Mouse (Mus musculus): ENCODE measurements around the gene Crabp1.

The Crabp1 gene

DNA sequence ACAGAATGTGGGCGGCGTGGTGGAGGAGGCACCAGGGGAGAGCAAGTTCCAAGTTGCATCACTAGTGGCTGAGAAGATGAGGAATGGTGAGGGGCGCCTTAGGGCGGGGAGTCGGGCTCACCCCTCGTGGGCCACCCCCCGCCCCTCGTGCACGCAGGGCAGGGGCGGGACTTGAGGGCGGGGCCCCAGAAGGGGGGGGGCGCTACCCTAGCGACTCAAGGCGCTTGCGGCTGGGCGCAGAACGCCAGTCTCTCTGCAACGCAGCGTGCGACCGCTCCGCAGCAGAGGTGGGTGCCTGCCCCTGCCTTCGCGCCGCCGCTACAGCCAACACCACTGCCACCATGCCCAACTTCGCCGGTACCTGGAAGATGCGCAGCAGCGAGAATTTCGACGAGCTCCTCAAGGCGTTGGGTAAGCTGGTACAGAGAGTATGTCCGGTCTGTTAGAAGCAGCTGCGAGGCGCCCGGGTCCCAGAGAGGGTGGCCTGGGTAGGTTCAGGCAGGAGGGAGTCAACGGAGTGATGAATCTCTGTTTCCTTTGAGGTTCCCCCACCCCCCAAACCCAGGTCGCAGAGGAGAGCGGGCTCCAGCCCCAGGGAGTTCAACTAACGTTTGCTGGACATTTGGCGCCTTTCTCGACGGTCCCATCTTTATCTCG is at the start of gene Crabp1:
Gene Crabp1 (plus strand): TSS at position 188 of the 657 bp plus-strand sequence.
- DNase-seq (ENCODE audit: extremely low read depth, low read depth, low spot score): no peak

DNA sequence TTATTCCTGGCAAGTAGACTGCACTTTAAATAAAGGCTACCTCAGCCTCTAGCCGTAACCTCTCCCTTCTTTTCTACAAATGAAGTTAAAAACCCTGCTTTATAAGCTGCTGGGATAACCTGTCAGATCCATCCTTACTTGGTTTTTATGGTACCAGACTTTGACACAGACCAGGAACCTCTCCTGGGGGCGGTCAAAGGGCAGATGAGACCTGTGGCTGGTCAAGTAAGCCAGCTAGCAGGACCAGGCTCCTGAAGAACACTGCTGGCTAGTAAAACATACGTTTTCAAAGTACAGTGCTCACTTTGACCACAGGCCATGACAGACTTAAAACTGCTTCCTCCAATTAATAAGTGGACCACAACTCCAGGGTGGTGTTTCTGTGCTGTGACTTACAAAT is 48.8 kb upstream of the Crabp1 start:
- DNase-seq (ENCODE audit: extremely low read depth, low read depth, low spot score): no peak

DNA sequence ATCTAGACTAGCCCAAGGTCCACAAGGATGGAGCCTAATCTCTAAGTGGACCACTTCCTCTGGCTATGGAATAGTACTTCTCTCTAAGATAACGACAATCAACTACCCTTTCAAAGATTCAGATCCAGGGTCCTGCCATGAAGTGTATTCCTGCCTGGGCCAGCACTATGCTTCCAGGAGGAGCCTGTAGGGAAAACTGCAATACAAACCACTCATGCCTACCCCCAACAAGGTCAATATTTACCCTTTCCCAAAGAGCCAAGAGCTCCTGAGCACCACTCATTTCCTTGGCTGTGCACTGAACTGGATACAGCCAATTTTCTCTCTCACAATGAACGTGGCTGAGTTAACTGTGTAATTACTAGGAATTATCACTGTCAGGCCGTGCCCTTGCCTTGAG is 47.0 kb upstream of the Crabp1 start:
- no peak for DNase-seq (ENCODE audit: extremely low read depth, low read depth, low spot score)

DNA sequence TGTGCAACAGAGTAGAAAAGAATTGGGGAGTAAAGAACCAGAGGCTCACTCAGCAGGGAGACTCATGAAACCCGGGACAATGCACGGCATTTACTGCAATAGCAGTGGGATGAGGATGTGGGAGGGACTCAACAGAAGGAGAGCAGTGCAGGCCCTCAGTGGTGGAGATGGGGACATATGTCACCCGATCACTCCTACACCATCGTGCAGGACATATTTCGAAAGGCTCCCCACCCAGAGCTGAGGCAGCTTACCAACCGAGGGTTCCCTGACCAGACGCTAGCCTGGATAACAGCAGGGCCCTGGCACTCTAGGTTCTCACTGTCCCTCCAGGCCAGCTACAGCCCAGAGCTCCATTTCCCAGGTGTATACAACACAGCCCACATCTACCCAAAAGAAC is 42.4 kb upstream of the Crabp1 start:
- DNase-seq (ENCODE audit: extremely low read depth, low read depth, low spot score): no peak

DNA sequence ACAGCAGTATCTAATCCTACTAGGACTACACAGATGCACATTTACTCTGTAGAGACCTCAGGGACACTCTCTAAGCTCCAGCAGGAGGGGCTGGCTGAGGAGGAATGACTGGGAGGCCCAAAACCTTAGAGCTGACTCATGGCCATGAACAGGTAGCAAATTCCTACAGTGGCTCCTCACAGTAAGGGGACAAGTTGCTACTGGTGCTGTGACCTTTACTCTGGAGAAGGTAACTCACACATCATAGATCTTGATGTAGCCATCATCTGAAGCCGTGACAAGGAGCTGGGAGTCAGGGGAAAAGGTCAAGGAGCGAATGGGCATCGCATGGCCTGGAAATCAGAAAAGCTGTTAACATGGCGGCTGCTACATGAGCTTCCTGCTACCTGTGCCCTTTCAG is 42.0 kb upstream of the Crabp1 start:
- no peak for DNase-seq (ENCODE audit: extremely low read depth, low read depth, low spot score)

DNA sequence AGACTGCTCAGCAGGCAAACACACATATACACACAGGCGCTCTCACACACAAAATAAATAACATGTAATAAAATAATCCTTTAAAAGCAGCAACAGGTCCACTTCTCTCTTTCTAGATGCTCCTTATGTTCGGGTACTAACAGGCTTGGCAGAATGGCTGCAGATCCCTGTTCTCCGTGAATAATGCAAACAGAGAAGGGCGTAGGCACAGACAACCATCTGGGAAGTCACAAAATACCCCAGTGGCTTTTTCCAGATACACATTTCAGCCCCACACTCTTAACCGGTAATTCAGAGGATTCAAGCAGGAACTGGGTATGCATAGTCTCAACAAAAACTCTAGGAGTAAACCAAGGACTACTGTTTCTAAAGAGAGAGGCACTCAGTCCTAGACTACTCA is 38.2 kb upstream of the Crabp1 start:
- no peak for DNase-seq (ENCODE audit: extremely low read depth, low read depth, low spot score)

DNA sequence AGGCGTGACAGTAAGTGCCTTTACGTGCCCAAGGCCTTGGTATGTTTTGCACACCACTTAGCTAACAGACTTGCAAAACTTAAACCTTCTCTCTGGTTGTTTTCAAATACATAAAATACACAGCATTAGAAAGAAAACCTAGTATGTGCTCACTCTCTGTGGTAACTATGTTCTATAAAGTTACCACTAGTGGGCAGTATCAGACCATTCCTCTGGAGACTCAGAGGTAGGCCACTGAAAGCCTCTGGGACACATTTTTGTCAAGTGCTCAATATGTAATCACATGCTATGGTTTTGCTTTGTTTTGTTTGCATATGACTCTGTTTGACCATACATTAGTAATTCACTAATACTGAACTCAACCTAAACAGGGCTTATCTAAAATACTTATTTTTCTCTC is 32.4 kb upstream of the Crabp1 start:
- no peak for DNase-seq (ENCODE audit: extremely low read depth, low read depth, low spot score)

DNA sequence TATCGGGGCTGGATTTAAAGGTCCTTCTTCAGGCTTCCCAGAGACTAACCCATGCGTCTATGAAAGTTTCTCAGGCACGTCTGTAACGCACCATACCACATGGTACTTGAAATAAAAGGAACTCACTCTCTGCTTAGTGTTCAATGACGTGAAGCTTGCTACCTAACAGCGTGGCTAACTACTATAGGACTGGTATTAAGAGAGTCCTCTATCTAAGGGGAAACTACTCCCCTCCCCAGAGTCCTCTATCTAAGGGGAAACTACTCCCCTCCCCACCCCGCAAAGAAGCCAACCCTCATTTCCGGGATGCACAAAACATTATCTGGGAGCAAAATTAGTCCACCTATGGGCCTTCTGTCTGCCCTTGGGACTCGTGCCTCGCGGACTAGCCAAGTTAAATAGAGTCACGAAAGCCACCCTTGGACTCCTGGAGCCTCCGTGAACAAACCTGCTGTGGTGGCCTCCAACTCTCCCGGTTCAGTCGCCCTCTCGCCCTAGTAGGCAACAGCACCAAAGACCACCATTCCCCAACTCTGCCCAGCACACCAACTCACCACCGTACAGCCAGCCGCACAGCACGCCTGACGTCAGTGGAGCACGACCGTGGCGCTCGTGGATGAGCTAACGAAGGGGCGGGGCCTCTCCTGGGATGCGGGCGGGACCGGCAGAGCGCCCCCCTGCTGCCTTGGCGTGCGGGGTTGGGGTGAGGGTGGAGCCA is 30.5 kb upstream of the Crabp1 start, which contains the start of gene Wdr61:
Gene Wdr61 (minus strand): TSS at position 599 of the 718 bp plus-strand sequence.
- DNase-seq (ENCODE audit: extremely low read depth, low read depth, low spot score): no peak

DNA sequence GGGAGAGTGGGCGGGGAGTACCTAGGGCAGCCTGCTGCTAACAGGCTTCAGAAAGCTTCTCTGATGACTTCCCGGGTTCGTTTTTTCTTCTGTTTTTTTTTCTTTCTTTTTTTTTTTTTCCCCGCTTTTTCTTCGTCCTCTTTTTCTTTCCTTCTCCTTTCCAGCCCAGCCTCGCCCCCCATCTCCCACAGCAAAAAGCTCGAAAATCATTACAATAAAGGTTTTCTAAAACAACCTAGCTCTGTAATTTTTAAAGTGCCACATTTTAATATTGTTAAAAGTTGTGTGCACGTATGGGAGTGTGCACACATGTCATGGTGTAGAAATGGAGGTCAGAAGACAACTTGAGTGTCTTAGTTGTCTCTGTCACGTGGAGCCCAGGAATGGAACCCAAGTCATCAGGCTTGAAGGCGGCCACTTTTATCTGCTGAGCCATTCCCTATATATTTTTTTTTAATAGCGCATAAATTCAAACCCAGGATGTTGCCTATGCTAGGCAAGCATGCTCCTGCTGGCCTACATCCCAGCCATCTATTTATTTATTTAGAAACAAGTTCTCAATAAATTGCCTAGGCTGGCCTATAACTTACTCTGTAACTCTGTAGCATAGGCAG is 29.8 kb upstream of the Crabp1 start:
- DNase-seq (ENCODE audit: extremely low read depth, low read depth, low spot score): no peak

DNA sequence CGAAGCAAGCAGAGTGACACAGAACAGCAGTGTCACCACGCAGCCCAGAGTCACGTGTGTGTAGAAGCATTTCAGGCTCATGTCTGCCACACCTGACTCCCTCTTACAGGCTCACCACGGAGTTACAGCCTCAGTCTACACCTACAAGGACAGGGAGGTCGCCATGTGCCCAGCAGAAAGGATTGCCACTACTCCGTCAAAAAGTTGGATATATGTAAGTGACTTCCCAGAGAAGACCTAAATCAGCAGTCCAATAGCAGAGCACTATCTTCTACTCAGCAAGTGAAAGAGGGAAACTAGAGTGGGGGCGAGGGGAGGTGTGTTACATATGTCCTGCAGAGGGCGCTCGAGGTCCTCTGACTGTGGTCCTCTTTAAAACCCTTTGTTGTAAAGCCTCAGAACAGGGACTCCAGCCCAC is 28.3 kb upstream of the Crabp1 start:
- no peak for DNase-seq (ENCODE audit: extremely low read depth, low read depth, low spot score)

DNA sequence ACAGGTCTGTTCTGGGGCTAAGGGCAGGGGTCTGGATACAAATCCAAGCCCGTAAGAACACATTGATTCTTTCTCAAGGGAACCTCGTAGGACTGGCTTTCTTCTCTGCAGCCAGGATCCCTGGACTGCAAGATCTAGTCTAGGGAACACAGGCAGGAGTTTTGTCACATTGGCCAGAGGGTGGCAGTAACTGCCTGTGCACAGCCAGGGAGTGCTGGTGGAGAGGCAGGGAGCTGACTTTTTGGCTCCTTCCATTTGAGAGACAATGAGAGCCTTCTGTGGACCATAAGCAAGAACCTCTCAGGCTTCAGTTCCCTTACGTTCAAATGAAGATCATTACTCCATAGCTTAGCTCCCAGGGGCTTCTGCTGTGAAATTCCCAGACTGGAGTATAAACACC is 26.2 kb upstream of the Crabp1 start:
- no peak for DNase-seq (ENCODE audit: extremely low read depth, low read depth, low spot score)

DNA sequence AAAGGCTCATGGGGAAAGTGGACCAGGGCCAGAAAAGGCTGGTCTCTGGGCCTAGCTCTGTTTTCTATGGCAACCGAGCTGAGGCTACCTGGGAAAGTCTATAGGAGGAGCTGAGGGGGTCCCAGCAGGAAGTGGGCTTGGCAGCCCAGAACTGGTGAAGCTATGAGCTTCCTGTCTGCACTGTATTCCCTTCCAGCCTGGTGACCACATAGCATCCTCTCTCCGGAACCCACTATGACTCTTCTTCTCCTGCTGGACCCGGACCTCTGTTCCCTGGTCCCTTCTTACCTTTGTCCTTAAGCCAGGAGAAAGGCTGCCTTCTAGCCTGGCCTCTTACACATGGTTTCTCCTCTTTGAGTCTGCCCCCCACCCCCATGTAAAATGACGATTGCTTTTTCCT is 20.7 kb upstream of the Crabp1 start:
- DNase-seq (ENCODE audit: extremely low read depth, low read depth, low spot score): no peak

DNA sequence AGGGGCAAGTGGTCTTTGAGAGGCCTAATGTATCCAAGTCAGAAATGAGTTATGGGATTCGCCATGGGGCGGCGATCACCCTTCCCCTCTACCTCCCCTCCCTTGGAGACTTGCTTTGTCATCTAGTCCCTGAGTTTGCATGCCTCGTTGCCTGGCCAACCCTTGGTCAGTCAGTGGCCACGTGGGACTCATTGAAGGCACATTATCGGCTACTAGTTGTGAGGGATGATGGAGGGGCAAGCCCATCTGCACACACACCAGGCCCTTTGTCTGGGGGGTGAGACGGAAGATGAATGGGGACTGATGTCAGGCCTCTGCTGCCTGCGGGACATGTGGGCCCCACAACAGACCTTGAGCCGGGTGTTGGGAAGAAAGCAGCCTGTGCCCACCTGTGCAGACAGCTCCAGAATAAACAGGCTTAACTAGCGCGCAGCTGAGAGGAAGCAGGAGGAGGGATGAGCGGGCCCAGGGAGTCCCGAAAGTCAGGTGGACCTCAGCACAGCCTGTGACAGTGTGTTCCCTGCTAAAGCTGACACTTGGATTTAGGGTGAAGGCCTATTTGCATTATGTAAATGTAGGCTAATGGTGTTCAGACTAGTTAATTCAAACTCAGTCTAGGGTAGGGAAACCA is 18.7 kb upstream of the Crabp1 start:
- no peak for DNase-seq (ENCODE audit: extremely low read depth, low read depth, low spot score)

DNA sequence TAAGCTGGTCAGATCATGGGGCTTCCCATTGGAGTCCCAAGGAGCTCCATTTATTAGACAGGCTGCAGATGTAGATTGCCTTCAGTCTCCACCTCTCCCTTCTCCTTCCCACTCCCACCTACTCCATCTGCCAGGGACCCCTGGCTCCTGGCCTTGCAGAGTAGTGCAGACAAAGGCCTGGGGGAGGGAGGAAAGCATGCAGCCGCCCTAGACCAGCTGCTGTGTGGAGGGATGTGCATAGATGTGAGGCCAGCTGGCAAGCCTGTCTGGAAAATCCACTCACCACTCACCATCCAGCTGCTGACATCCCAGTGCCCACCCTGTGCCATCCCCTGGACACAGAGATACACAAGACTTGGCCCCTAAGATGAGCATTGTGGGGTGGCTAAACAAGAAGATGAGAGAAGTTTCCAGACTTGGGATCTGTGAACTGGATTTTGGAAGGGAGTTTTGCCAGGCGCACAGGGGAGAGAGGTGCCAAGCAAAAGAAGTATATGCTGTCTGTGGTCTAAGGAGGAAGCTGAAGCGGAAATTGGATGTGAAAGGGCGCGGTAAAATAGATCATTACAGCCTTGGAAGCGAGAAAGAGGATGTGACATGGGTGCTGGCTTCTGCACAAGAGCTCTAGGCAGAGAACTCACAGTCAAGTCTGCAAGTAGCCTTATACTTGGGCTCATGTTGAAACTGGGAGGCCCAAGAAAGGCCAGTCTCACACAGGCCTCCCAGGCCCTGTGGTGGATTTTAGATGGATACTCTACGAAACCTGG is 14.2 kb upstream of the Crabp1 start:
- DNase-seq (ENCODE audit: extremely low read depth, low read depth, low spot score): no peak

DNA sequence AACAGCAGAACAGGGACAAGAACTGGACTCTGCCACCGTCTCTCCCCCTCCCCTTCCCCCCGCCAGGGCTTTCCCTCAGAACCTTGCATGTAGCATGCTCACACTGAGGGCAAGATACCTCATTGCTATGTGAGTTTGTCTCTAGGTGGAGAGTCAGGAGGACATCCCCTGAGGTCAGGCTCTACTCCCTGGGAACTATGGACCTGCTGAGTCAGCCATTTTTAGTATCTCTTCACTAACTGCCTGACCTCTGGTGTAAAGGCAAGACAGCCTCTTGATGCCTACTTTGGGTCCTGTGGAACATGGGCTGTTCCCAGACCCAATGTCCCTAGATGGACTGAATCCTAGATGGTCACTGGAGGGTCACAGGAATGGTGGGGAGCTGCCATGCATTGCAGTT is 12.9 kb upstream of the Crabp1 start:
- DNase-seq (ENCODE audit: extremely low read depth, low read depth, low spot score): no peak

DNA sequence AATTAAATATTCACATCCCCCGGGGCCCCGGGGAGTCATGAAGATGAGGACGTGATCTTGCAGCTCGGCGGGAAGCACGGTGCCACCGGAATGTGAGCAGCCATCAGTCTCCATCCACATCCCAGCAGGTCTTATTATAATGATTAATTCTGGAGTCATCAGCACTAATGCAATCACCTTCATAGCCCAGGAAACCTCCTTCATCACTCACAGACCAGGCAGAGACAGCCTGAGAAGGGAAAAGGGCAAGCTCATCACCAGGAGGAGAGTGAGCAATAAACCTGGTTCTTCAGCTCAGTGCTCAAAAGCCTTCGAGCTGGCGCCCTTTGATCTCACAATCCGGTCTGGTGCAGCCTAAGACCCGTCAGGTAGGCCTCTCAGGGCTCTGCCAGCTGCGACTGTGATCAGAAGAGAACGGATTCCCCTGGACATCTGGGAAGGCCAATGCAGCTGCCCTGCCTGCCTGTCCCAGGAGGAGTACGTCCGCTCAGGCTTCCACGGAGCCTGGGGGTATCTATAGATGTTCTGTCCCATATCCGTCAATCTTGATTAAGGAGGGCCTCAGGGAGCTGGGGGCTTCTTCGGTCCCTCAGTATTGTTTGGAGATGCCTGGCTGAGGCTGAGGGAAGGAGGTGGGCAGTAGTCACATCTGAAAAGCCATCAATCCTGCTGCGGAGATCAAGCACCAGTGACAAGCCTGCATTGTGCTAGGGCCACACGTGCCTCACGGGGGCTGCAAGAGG is 12.2 kb upstream of the Crabp1 start:
- no peak for DNase-seq (ENCODE audit: extremely low read depth, low read depth, low spot score)

DNA sequence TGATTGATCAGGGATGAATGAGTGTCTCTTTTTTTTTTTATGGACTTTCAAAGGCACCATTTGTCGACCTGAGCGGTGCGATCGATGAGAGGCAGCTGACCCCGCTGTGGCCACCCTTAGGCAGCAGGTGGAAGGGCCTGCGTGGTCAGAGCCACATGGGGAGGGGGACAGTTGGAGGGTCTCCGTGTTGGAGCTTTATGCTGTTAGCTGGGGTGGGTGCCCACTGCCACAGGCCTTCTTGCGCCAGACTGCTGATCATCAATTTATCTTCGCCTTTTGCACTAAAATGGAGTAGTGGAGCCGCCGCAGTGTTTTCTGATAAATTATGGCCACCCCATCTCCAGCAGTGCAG is 11.6 kb upstream of the Crabp1 start:
- DNase-seq (ENCODE audit: extremely low read depth, low read depth, low spot score): no peak

DNA sequence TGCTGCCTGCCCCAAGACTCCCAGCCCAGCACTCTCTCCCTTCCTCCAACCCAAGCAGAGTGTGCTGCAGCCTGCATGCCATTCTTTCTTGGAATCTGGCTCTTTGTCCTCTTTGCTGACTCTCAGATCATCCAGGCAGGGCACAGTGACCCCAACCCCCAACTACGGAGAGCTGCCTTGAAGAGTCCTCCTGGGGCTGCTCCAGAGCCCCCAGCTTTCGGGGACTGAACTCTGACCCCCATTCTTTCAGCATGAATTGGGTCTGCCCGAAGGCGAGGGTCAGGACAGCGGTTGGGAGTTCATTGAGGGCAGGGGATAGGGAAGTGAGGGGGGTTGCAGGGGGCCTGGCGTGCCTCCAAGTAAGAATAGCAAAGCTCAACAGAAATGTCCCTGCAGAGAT is 5.0 kb upstream of the Crabp1 start:
- no peak for DNase-seq (ENCODE audit: extremely low read depth, low read depth, low spot score)

DNA sequence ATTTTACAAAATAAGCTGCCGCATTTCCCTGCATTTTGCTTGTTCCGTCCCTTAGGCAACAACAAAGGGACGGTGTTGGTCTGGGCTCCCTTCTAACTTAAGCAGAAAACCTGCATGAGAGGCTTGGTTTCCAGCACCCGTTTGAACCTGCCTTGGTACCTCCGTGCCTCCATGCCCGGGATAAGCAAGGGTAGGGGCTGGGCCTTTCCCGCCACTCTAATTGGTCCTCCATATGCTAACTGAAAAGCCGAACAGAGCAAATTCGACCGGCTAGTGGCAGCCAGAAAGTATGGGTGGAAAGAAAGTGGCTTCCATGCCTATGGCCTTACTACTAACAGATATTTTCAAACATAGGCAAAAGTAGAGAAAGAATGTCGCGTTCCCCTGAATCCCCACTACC is 457 bp upstream of the Crabp1 start:
- DNase-seq (ENCODE audit: extremely low read depth, low read depth, low spot score): no peak

DNA sequence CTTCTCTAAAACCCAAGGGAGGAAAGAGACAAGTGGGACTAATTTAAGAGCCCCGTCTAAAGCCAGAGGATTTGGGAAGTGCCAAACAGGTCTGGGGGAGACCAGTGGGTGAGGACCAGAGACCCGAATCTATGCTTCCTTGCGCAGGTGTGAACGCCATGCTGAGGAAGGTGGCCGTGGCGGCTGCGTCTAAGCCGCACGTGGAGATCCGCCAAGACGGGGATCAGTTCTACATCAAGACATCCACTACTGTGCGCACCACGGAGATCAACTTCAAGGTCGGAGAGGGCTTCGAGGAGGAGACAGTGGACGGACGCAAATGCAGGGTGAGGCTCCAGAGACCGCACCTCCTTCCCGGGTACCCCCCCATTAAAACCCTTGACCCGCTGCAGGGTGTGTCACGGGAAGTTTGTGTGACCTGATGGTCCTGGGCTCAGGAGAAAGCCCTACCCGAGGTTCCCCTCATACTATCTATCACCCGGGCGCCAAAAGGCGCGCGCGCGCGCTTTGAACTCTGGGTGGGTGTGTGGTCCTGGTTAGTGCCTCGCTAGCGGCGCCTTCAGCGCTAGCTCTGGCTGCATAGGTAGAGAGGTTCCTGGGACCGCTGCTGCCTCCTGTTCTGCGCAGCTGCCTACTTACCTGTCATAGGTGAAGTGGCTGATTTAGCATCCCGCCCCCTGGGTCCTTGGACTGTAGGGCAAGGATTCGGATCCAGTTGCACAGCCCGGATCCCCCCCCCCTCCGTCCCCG is 963 bp downstream of the Crabp1 start:
- no peak for DNase-seq (ENCODE audit: extremely low read depth, low read depth, low spot score)
